8 mouse cellular contexts compared by ENCODE assay signal in the genomic region with DNA sequence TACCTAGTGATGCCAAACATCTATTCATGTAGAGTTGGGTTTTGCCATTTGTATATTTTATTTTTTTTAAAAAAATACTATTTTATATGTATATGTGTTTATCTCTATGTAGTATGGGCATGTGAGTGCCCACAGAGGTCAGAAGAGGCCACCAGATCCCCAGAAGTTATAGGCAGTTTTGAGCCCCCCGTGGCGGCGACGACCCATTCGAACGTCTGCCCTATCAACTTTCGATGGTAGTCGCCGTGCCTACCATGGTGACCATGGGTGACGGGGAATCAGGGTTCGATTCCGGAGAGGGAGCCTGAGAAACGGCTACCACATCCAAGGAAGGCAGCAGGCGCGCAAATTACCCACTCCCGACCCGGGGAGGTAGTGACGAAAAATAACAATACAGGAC.
A peak's percentile ranks its signal among the peaks of the same experiment; 100 is the strongest.
DNase-seq lines count a peak whose midpoint lies in the region; ATAC-seq and TF ChIP-seq lines count a peak whose summit lies in the region.
"Not testable (repeated sequence)": the region's sequence is repeated elsewhere in the genome, so short reads cannot be mapped to it uniquely, and the experiment has no call there.

No protein-coding gene starts in this region.

- WGBS in embryonic facial prominence, embryonic 10.5 days, result 85% methylated on average over 18 of the region's 18 CpGs
- WGBS in lung, embryonic 14.5 days, result 86% methylated on average over 18 of the region's 18 CpGs

- not testable (repeated sequence) for ATAC-seq in lung, embryonic 14.5 days (ENCODE audit: insufficient read depth)

- peak; percentile 72 to 93 for DNase-seq in CD8-positive naive resting alpha-beta T cell, adult 2 months (ENCODE audit: low read depth in 2 of 2, low spot score in 2 of 2)
- DNase-seq in adrenal gland, postnatal 4 days (ENCODE audit: low spot score in 2 of 2), result peak; percentile 80 to 89
- DNase-seq in embryonic facial prominence, embryonic 10.5 days (ENCODE audit: low spot score), result peak; percentile 91
- DNase-seq in heart, adult 8-10 months (ENCODE audit: low spot score), result peak; percentile 52
- peak; percentile 16 for DNase-seq in layer of hippocampus, adult 11-12 months (ENCODE audit: low spot score)
- DNase-seq in lung, embryonic 14.5 days, result peak; percentile 68
- DNase-seq in right cerebral cortex, adult 18-20 months, result peak; percentile 63
- peak; percentile 66 to 88 for DNase-seq in thymus, postnatal 10 days (ENCODE audit: low spot score in 2 of 2)

- not testable (repeated sequence) for TF ChIP-seq CTCF in lung, embryonic 14.5 days (IDR thresholded peaks at IDR 0.05; ENCODE audit: low read depth)

- H3K4me2 ChIP-seq in lung, embryonic 14.5 days, result not testable (repeated sequence)

- not testable (repeated sequence) for H3K27ac ChIP-seq in embryonic facial prominence, embryonic 10.5 days (replicated peaks); lung, embryonic 14.5 days (ENCODE audit: low read depth)

- not testable (repeated sequence) for H3K36me3 ChIP-seq in embryonic facial prominence, embryonic 10.5 days (replicated peaks); lung, embryonic 14.5 days (ENCODE audit: insufficient read depth)

- H3K4me3 ChIP-seq in embryonic facial prominence, embryonic 10.5 days; lung, embryonic 14.5 days (ENCODE audit: low read depth, low read length): not testable (repeated sequence)

- H3K27me3 ChIP-seq in embryonic facial prominence, embryonic 10.5 days (replicated peaks; ENCODE audit: low read depth, poor library complexity, severe bottlenecking); lung, embryonic 14.5 days (ENCODE audit: insufficient read depth, low read length): not testable (repeated sequence)

- peaks cover 24% of the 10 kb centered on the region for H3K9me3 ChIP-seq in embryonic facial prominence, embryonic 10.5 days
- not testable (repeated sequence) for H3K9me3 ChIP-seq in lung, embryonic 14.5 days (ENCODE audit: low read depth, low read length)

- H3K4me1 ChIP-seq in embryonic facial prominence, embryonic 10.5 days; lung, embryonic 14.5 days (ENCODE audit: insufficient read depth): not testable (repeated sequence)

- not testable (repeated sequence) for H3K9ac ChIP-seq in lung, embryonic 14.5 days

Comparison
In these comparisons a context has a peak if more than half of its experiments do, and no peak if none do; other contexts are left out.
1. DNase-seq: peak in every context shown above with its lines; median percentile 91 in embryonic facial prominence, embryonic 10.5 days; 84 in adrenal gland, postnatal 4 days; 82 in CD8-positive naive resting alpha-beta T cell, adult 2 months; 77 in thymus, postnatal 10 days; 68 in lung, embryonic 14.5 days; 63 in right cerebral cortex, adult 18-20 months; 52 in heart, adult 8-10 months; 16 in layer of hippocampus, adult 11-12 months.